Mouse (Mus musculus): ENCODE measurements around the gene Cap1.
"Not testable (repeated sequence)": the region's sequence is repeated elsewhere in the genome, so short reads cannot be mapped to it uniquely, and the experiment has no call there.

Cap1 gene

DNA sequence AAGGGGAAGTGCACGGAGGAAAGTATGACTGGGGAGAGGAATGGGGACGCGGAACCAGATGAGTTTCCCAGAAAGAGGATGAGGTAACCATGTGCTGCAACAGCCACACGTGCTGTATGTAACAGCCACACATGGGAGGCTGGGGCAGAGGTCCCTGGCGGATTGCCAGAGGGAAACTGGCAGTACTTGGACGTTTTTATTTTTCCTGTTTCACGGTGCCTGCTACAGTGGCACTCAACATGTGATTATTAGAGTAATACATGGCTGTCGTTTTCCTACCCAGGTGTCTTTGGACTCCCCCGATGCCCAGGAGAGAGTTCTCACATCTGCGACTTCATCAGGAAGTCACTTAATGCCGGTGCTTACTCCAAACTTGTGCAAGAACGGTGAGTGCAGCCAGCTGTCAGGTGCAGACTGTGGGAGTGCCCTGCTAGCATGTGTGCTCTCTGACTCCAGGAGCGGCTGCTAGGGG, 37.7 kb downstream of the Cap1 start:
- intact Hi-C loops (cut with DNase I), result no loop called here

- intact Hi-C loops (cut with DNase I), result no loop called here
Measured at GRCm38 (mm10) chr4:122838416-122838815, 47.4 kb downstream of the Cap1 start.

DNA sequence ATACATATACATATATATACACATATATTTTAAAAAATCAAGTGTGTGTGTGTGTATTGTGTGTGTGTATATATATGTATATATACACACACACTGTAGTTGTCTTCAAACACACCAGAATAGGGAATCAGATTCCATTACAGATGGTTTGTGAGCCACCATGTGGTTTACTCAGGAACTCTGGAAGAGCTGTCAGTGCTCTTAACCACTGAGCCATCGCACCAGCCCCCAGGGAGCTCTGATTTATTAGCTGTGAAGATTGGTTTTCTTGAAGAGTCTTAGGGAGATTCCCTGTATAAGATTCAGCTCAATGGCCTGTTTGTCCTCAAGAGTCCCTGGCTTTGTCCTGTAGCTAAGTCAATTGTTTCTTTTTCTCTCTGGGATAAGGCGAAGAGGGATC, 47.9 kb downstream of the Cap1 start:
- intact Hi-C loops (cut with DNase I), result no loop called here

- intact Hi-C loops (cut with DNase I), result no loop called here
Measured at GRCm38 (mm10) chr4:122837180-122837730, 48.6 kb downstream of the Cap1 start.

GRCm38 (mm10) chr4:122836403-122836775, 49.5 kb downstream of the Cap1 start:
- intact Hi-C loops (cut with DNase I), result no loop called here

DNA sequence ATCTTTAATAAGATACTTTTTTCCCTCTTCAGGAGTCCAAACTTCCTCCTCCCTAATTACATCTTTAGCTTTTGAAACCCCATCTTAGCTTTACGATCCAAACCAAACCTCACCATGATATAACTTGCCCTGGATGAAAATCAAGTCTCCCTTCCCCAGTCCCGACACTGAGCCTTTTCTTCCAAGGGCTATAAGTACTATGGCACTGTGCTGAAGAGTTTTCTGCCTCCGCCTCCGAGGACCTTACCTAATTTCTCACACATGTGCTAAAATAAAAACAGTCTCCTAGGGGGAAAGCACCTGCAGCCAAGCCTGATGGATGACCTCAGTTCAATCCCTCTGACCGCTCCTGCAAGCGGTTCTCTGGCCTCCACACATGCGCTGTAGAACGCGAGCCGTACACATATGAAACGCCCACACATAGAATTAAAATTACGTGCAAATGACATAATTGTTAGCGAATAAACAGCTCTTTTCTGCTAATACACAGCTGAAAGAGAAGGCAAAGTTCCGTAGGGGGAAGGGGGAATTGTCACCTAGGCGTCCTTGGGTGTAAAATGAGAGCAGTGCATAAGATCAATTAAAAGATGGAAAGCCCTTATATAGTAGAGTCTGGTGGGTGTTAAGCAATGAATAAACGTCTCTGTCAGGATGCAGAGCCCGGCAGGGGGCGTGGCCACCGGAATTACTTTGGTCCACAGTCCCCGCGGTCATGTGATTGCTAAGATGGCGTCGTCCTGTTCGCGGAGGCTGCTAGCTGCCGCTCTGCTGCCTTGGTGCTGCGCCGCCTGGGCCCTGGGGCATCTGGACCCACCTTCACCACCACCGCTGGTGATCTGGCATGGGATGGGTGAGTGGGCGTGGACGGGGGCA, 50.1 kb downstream of the Cap1 start, which contains the start of gene Ppt1:
Gene Ppt1 (plus strand): TSS at position 713 of the 873 bp plus-strand sequence.
- intact Hi-C loops (cut with DNase I), result no loop called here

DNA sequence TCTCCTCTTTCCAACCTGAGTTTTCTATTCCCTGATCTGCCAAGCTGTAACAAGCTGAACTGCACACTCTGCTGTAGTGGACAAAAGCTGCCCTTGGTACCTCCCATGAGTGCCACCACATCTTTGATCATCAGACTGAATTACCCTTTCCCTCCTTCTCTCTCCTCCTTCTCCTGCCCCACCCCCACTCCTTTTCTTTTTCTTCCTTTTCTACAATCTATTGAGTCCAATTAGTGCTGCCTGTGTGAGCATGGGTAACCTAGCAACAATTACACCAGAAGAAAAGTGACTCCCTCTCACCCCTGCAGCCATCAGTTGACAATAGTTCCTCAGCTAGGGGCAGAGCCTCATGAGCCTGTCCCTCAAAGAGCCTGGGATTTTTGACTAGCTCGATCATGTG, 54.0 kb downstream of the Cap1 start:
- intact Hi-C loops (cut with DNase I), result no loop called here

GRCm38 (mm10) chr4:122829339-122829738, 56.5 kb downstream of the Cap1 start:
- intact Hi-C loops (cut with DNase I), result no loop called here

DNA sequence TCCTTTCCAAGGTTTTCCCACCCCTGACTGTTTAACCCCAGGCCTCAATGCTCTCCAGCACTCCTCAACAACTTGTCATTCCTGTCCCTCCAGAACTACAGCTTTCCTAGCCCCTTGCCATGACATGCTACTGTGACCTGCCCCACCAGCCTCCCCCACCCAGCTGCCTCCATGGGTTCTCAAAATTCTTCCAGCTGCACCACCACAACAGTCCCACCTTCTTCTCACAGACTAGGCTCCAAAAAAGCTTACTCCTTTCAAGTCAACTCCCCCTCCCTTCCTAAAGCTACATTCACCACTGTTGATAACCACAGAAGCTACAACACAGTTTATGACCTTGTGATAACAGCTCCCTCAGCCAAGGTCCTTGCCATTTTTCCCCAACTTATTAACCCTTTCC, 58.2 kb downstream of the Cap1 start:
- intact Hi-C loops (cut with DNase I), result no loop called here

- intact Hi-C loops (cut with DNase I), result not testable (repeated sequence)
Measured at GRCm38 (mm10) chr4:122820941-122821340, 64.9 kb downstream of the Cap1 start.

DNA sequence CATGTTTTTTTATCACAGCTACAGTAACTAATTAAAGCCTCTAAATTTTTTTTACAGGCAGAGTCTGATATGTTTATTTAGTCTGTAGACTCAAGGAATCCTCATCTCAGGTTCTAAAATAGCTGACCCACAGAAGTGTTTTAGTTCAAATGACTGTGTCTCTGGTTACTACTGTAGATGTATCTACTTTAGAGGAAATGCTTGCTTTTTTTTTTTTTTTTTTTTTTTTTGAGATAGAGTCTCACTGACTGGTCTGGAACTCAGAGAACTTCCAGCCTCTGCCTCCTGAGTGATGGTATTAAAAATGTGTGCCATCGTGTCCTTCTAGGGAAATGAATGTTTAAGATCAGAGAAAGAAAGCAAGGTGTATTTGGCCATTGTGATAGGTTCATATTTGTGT, 69.7 kb downstream of the Cap1 start:
- intact Hi-C loops (cut with DNase I), result loop anchor here (10.0 kb wide), 1 partner anchor 169 kb away; no protein-coding TSS in a partner anchor

DNA sequence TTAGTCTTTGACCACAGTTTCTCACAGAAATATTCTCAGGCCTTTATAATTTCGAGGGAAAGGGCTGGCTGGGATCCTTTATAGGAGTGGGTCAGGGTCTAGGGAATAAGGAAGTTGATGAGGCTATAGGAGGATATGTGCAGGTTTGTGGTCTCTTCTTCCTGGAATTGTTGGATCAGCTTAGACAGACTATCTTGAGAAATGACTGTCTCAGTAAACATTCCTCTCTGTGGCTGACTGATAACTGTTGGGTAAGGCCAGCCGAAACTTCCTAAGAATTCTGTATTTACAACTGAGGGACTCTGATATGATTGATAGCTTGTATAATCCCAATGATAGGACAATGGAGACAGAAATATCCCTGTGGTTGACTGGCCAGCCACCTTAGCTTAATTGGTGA, 74.0 kb downstream of the Cap1 start:
- intact Hi-C loops (cut with DNase I), result loop anchor here (10.0 kb wide), 1 partner anchor 173 kb away; no protein-coding TSS in a partner anchor

- intact Hi-C loops (cut with DNase I), result loop anchor here (10.0 kb wide), 1 partner anchor 174 kb away; no protein-coding TSS in a partner anchor
Measured at GRCm38 (mm10) chr4:122811180-122811579, 74.7 kb downstream of the Cap1 start.
